Mouse (Mus musculus) lung, embryonic 16.5 days (tissue): ENCODE measurements around the gene Atrnl1. TPM values are rescaled to one million over a fixed set of nuclear protein-coding genes. Genes with fewer than 3 reads are reported as not detected.

Source experiments
- ATAC-seq: fragments of 200-750 bp; cut with Nextera tagmentation; 2 replicates; pipeline ENCODE4 v1.8.0; 2017; ENCODE audit warnings: low read depth, mild to moderate bottlenecking, moderate library complexity
- H3K27ac ChIP-seq: fragments of 300-500 bp; sonication (generic); 2 replicates; pipeline ENCODE4 v1.5.1; 2014; ENCODE audit warnings: mild to moderate bottlenecking, control low read depth, low read length
- H3K27me3 ChIP-seq: fragments of 300-500 bp; sonication (generic); 2 replicates; pipeline ENCODE4 v1.6.1; 2014; ENCODE audit warnings: low read depth, low read length, mixed read lengths; ENCODE audit not compliant: control insufficient read depth, insufficient read depth
- H3K36me3 ChIP-seq: fragments of 300-500 bp; sonication (generic); 2 replicates; pipeline ENCODE4 v1.6.1; 2014; ENCODE audit warnings: low read length; ENCODE audit not compliant: control insufficient read depth, insufficient read depth
- H3K4me1 ChIP-seq: fragments of 300-500 bp; sonication (generic); replicated peaks from 2 replicates; pipeline ENCODE4 v1.6.1; 2014; ENCODE audit warnings: low read length, mixed read lengths; ENCODE audit not compliant: control insufficient read depth, insufficient read depth
- H3K4me2 ChIP-seq: fragments of 300-500 bp; sonication (generic); 2 replicates; pipeline ENCODE4 v1.6.1; 2014; ENCODE audit warnings: low read depth, low read length, control low read depth
- H3K4me3 ChIP-seq: fragments of 300-500 bp; sonication (generic); 2 replicates; pipeline ENCODE4 v1.5.1; 2014; ENCODE audit warnings: mild to moderate bottlenecking, low read length, control low read depth
- H3K9ac ChIP-seq: fragments of 300-500 bp; sonication (generic); 2 replicates; pipeline ENCODE4 v1.6.1; 2014; ENCODE audit warnings: low read length, control low read depth
- H3K9me3 ChIP-seq: fragments of 300-500 bp; sonication (generic); 2 replicates; pipeline ENCODE4 v1.6.1; 2016; ENCODE audit warnings: low read length; ENCODE audit not compliant: control insufficient read depth
- WGBS: fragments of 180-500 bp; shearing (Covaris S2); extraction: QIAGEN DNeasy Blood & Tissue Kit; methylation state at CpG from one replicate; pipeline ENCODE4 v1.1.7; 2014; 5-methylcytosine and 5-hydroxymethylcytosine counted together
- polyA plus RNA-seq: library from polyadenylated mRNA; unstranded; fragments of >200 nt; fragmentation: Nextera tagmentation; extraction: Ambion mirVana; gene quantifications from 2 replicates; pipeline ENCODE4 v1.2.1, GENCODE M21; 2015

Gene Atrnl1
- polyA plus RNA-seq, 1 experiment from 2014 or later: 5.0 TPM

DNA sequence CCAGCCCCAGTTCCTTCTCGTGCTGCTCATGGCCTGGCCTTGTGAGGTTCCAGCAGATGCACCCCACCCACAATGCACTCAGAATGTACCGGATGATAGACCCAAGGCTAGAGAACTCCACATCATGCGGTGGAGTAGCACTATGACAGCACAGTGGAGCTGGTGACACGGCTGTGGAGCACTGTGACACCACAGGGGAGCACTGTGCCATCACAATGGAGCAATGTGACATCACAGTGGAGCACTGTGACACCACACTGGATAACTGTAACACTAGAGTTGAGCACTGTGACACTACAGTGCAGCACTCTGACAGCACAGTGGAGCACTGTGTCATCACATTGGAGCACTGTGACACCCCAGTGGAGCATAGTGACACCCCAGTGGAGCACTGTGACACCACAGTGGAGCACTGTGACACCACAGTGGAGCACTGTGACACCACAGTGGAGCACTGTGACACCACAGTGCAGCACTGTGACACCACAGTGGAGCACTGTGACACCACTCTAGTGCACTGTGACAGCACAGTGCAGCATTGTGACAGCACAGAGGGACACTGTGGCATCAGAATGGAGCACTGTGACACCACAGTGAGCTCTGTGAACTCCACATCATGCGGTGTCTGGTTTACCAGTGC, 502.4 kb downstream of the Atrnl1 start:
- peak; percentile 87 for ATAC-seq
- Histone ChIP-seq H3K9me3 (no peaks in the 10 kb centered on the region), H3K27me3 (no peaks in the 10 kb centered on the region), H3K27ac (no peak overlapping the region), H3K36me3 (no peaks in the 10 kb centered on the region), H3K4me2 (no peak overlapping the region), H3K9ac (no peak overlapping the region), H3K4me3 (no peak overlapping the region), H3K4me1 (no peaks in the 10 kb centered on the region)
- 84% methylated on average over 5 of the region's 5 CpGs for WGBS

- H3K36me3 ChIP-seq: no peaks in the 10 kb centered on the region
- H3K9ac ChIP-seq: no peak overlapping the region
- WGBS: 89% methylated on average over 6 of the region's 6 CpGs
- H3K27ac ChIP-seq: no peak overlapping the region
- H3K9me3 ChIP-seq: no peaks in the 10 kb centered on the region
- H3K4me1 ChIP-seq: peaks cover 3% of the 10 kb centered on the region; the same call in 1 of the 2 replicates
- ATAC-seq: no peak
- H3K4me2 ChIP-seq: no peak overlapping the region
- no peaks in the 10 kb centered on the region for H3K27me3 ChIP-seq
- H3K4me3 ChIP-seq: no peak overlapping the region
These were observed 506.8 kb downstream of the Atrnl1 start for GRCm38 (mm10) chr19:58117595-58117994.

DNA sequence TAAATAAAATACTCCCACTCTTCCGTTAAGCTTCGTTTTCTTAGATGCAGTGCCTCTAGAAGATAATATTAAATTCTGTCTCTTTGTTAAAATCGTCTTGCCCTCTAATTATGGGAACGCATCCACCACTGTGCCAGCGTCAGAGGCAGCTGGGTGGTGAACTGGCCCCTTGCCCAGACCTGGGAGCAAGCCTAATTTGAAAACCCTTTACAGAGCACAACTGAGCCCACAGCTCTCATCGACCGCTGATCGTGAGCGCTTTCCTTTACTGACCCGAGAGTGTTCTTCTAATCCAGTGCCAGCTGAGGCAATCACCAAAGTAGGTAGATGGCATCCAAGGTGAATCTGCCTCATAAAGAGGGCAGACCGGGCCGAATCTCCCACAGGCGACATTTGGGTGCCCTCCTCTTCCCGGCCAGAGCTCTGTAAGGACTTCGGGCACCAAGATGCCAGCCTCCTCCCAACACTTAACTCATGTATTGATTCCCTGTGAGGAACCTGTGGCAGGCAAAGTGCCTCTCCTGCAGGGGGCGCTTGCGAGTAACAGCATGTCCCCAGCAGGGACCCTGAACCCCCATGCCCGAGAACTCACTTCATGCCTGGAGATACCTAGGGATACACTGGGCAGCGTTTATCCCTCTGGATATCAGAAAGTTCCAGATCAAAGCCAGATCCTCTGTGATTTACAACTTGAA, 507.5 kb downstream of the Atrnl1 start:
- Histone ChIP-seq H3K9me3 (no peaks in the 10 kb centered on the region), H3K4me3 (no peak overlapping the region), H3K27ac (no peak overlapping the region), H3K4me1 (peaks cover 3% of the 10 kb centered on the region; the same call in 1 of the 2 replicates), H3K9ac (no peak overlapping the region), H3K36me3 (no peaks in the 10 kb centered on the region), H3K4me2 (no peak overlapping the region), H3K27me3 (no peaks in the 10 kb centered on the region)
- 87% methylated on average over 19 of the region's 19 CpGs for WGBS
- ATAC-seq: no peak

DNA sequence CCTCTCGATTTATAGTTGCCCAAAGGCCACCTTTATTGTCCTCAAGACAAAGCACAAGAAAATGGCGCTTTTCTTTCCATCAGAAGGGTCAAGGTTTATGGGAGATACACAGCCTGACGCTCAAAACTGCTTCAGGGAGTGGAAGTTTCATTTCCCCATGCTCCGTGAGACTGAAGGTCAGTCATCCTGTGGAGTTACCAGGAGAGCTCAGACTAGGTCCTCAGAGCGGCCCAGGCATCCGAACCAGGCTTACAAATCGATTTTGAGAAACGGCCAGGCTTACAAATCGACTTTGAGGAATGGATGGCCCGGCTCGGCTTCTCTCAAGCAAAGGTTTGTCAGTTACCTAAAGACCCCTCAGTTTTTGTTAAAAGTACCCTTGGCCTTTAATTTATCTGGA, 508.0 kb downstream of the Atrnl1 start:
- Histone ChIP-seq H3K27ac (no peak overlapping the region), H3K36me3 (no peaks in the 10 kb centered on the region), H3K9ac (no peak overlapping the region), H3K4me3 (no peak overlapping the region), H3K9me3 (no peaks in the 10 kb centered on the region), H3K27me3 (no peaks in the 10 kb centered on the region), H3K4me1 (peaks cover 3% of the 10 kb centered on the region; the same call in 1 of the 2 replicates), H3K4me2 (no peak overlapping the region)
- WGBS: 88% methylated on average over 11 of the region's 11 CpGs
- no peak for ATAC-seq

DNA sequence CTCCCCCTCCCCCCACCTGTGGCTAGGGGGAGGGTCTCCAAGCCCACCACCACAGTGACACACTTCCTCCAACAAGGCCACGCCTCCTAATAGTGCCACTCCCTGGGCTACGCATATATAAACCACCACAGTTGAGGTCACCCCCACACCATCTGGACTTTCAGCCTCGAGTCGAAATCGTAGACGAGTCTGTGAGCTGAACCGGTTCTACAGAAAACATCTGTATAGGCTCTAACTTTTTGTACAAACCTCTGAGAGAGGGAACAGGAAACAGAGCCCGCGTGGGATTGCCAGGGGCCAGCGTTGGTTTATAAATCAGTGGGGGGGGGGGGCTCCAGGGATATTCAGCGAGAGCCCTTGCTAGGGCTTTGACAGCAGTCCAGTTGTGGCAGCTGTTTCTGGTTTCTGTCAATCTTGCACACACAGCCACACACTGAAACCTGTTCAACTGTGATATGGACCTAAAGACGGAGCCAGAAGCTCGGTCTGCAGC, 508.9 kb downstream of the Atrnl1 start:
- no peak overlapping the region; the same call in 1 of the 2 replicates for H3K27ac ChIP-seq
- no peaks in the 10 kb centered on the region for H3K36me3 ChIP-seq
- H3K4me3 ChIP-seq: no peak overlapping the region
- ATAC-seq: peak; percentile 72
- H3K4me1 ChIP-seq: peaks cover 3% of the 10 kb centered on the region; the same call in 1 of the 2 replicates
- H3K27me3 ChIP-seq: no peaks in the 10 kb centered on the region
- H3K4me2 ChIP-seq: no peak overlapping the region
- WGBS: 30% methylated on average over 13 of the region's 13 CpGs
- no peaks in the 10 kb centered on the region for H3K9me3 ChIP-seq
- no peak overlapping the region for H3K9ac ChIP-seq

- H3K27ac ChIP-seq: no peak overlapping the region
- H3K9me3 ChIP-seq: no peaks in the 10 kb centered on the region
- no peak overlapping the region for H3K9ac ChIP-seq
- no peak for ATAC-seq
- H3K27me3 ChIP-seq: no peaks in the 10 kb centered on the region
- H3K4me1 ChIP-seq: peaks cover 3% of the 10 kb centered on the region; the same call in 1 of the 2 replicates
- H3K36me3 ChIP-seq: no peaks in the 10 kb centered on the region
- 80% methylated on average over 9 of the region's 9 CpGs for WGBS
- H3K4me2 ChIP-seq: no peak overlapping the region
- no peak overlapping the region for H3K4me3 ChIP-seq
These were observed 509.8 kb downstream of the Atrnl1 start for GRCm38 (mm10) chr19:58120661-58121060.

GRCm38 (mm10) chr19:58121628-58122027, 510.8 kb downstream of the Atrnl1 start:
- no peak for ATAC-seq
- Histone ChIP-seq H3K4me2 (no peak overlapping the region), H3K9ac (no peak overlapping the region), H3K27ac (no peak overlapping the region), H3K4me1 (peaks cover 3% of the 10 kb centered on the region; the same call in 1 of the 2 replicates), H3K4me3 (no peak overlapping the region), H3K27me3 (no peaks in the 10 kb centered on the region), H3K9me3 (no peaks in the 10 kb centered on the region), H3K36me3 (no peaks in the 10 kb centered on the region)
- 67% methylated on average over 6 of the region's 6 CpGs for WGBS

- H3K4me2 ChIP-seq: no peak overlapping the region
- WGBS: 82% methylated on average over 3 of the region's 3 CpGs
- ATAC-seq: no peak
These were observed 512.8 kb downstream of the Atrnl1 start for GRCm38 (mm10) chr19:58123620-58124019.

DNA sequence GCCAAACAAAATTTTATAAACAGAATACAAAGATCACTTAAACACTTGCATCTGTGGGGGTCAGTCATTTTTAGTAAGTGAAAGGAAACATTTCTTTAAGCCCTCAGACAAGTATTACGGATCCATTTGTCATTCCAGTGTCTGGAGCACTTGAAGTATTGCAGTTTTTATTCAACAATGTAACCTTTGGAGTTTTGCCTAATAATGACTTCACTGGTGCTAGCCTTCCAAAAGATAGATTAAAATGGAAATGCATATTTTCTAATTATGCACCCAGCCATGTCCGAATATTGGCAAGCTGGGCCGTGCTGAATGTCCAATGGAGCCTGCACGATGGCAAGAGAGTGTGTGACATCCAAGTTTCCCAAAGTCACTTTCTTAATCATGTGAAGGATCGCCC, 513.7 kb downstream of the Atrnl1 start:
- WGBS: 50% methylated on average over 5 of the region's 5 CpGs
- Histone ChIP-seq H3K27ac (no peak overlapping the region), H3K4me2 (no peak overlapping the region), H3K4me3 (no peak overlapping the region), H3K9me3 (peaks cover 1% of the 10 kb centered on the region; the same call in 1 of the 2 replicates), H3K4me1 (peaks cover under 1% of the 10 kb centered on the region; the same call in 1 of the 2 replicates), H3K9ac (no peak overlapping the region), H3K27me3 (no peaks in the 10 kb centered on the region), H3K36me3 (no peaks in the 10 kb centered on the region)
- ATAC-seq: no peak

More at GRCm38 (mm10) chr19:58123620-58124019, 512.8 kb downstream of the Atrnl1 start:
- H3K4me1 ChIP-seq: peaks cover 3% of the 10 kb centered on the region; the same call in 1 of the 2 replicates
- no peak overlapping the region for H3K4me3 ChIP-seq
- no peak overlapping the region for H3K9ac ChIP-seq
- H3K27me3 ChIP-seq: no peaks in the 10 kb centered on the region
- no peaks in the 10 kb centered on the region for H3K36me3 ChIP-seq
- H3K9me3 ChIP-seq: no peaks in the 10 kb centered on the region
- no peak overlapping the region for H3K27ac ChIP-seq
